Mouse (Mus musculus) stomach, postnatal 0 days (tissue): ENCODE measurements at regions not wholly inside any gene's neighbourhood (a gene's known extent, or its start where the extent isn't known, plus 50 kb on each side); places are given as distances from the start of the nearest gene placed in this dataset.
A peak's percentile ranks its signal among the peaks of the same experiment; 100 is the strongest.

Source experiments
- ATAC-seq: fragments of 200-750 bp; cut with Nextera tagmentation; 2 replicates; pipeline ENCODE4 v1.8.0; 2017; ENCODE audit not compliant: low FRiP score, low TSS enrichment
- DNase-seq: peaks from one replicate; pipeline ENCODE4 v3.0.0-alpha.2; 2016; ENCODE audit warnings: low spot score
- H3K27ac ChIP-seq: fragments of 300-500 bp; sonication (generic); replicated peaks from 2 replicates; pipeline ENCODE4 v1.5.1; 2014; ENCODE audit warnings: mild to moderate bottlenecking, control low read depth
- H3K27me3 ChIP-seq: fragments of 300-500 bp; sonication (generic); 2 replicates; pipeline ENCODE4 v1.6.1; 2014; ENCODE audit warnings: low read length; ENCODE audit not compliant: control insufficient read depth, insufficient read depth
- H3K36me3 ChIP-seq: fragments of 300-500 bp; sonication (generic); 2 replicates; pipeline ENCODE4 v1.6.1; 2014; ENCODE audit warnings: low read length, mixed read lengths; ENCODE audit not compliant: control insufficient read depth, insufficient read depth
- H3K4me1 ChIP-seq: fragments of 300-500 bp; sonication (generic); replicated peaks from 2 replicates; pipeline ENCODE4 v1.6.1; 2014; ENCODE audit warnings: antibody characterized with exemption; ENCODE audit not compliant: control insufficient read depth, insufficient read depth
- H3K4me2 ChIP-seq: fragments of 300-500 bp; sonication (generic); replicated peaks from 2 replicates; pipeline ENCODE4 v1.6.1; 2014; ENCODE audit warnings: low read depth, mild to moderate bottlenecking, control low read depth, moderate library complexity
- H3K4me3 ChIP-seq: fragments of 300-500 bp; sonication (generic); 2 replicates; pipeline ENCODE4 v1.5.1; 2014; ENCODE audit warnings: low read depth, low read length, control low read depth
- H3K9ac ChIP-seq: fragments of 300-500 bp; sonication (generic); 2 replicates; pipeline ENCODE4 v1.6.1; 2014; ENCODE audit warnings: mild to moderate bottlenecking, low read length, control low read depth, mixed read lengths
- H3K9me3 ChIP-seq: fragments of 300-500 bp; sonication (generic); 2 replicates; pipeline ENCODE4 v1.6.1; 2016; ENCODE audit warnings: low read length; ENCODE audit not compliant: control insufficient read depth
- CTCF ChIP-seq: IDR thresholded peaks from 2 replicates; pipeline ENCODE4 v1.5.1; 2016; ENCODE audit warnings: antibody characterized with exemption, low read depth, mild to moderate bottlenecking, moderate library complexity
- EP300 ChIP-seq: optimal IDR thresholded peaks from 2 replicates; pipeline ENCODE3; 2016; ENCODE audit warnings: antibody characterized with exemption
- WGBS: fragments of 180-500 bp; shearing (Covaris S2); extraction: QIAGEN DNeasy Blood & Tissue Kit; methylation state at CpG from one replicate; pipeline ENCODE4 v1.1.7; 2014; 5-methylcytosine and 5-hydroxymethylcytosine counted together

DNA sequence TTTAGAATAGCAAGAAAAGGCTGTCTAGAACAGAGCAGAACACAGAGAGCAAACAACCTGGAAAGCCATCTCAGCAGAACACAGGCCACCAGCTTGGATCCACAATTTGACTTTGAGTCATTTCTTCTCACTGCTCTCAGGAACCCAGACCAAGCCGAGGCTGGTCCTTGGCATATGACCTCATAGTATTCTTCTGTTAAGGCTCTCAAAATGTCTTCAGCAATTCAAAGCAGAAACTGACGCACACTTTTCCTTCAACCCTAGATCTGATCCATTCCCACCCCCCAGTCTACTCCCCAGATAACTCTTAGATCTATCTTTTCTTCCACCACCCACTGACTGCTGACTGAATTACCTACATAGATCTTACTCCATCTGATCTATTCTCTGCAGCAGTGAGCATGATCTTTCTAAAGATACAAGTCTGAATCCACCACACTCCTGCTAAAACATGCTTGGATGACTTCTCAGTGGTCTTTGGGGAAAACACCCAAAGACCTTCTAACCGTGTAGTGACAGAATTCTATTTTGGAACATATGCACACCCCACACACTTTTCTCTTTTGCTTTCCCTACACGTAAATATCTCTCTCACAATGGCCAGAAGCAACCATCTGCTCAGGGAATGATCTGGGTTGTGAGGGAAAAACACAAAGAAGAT is 88.6 kb downstream of the Tbx19 start:
- WGBS = 83% methylated on average over 4 of the region's 4 CpGs
- Histone ChIP-seq H3K4me2 (no peak overlapping the region), H3K9me3 (no peaks in the 10 kb centered on the region), H3K4me1 (no peaks in the 10 kb centered on the region), H3K27me3 (no peaks in the 10 kb centered on the region), H3K27ac (no peak overlapping the region), H3K36me3 (no peaks in the 10 kb centered on the region), H3K4me3 (no peak overlapping the region), H3K9ac (no peak overlapping the region)
- DNase-seq = no peak
- TF ChIP-seq EP300 (no peak), CTCF (no peak)
- ATAC-seq = no peak

DNA sequence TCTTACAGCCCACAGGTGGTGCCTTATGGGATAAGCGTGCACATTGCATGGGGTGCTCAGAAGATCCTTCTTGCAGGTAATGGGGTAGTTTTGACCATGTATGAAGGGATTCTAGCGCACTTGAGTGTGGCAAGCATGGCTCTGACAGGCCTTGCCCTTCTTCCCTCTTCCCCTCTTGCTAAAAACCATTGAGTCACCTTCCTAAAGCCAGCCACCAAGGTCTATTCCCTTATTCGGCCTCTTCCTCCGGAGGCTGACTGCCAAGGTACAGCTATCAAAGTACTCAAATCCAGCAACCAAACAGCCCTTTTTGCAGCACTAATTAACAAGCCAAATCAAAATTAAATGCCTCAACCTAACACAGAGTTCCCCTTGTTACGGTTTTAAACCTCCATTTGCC is 95.6 kb downstream of the Tbx19 start:
- Histone ChIP-seq H3K36me3 (no peaks in the 10 kb centered on the region), H3K9ac (no peak overlapping the region), H3K4me2 (no peak overlapping the region), H3K9me3 (no peaks in the 10 kb centered on the region), H3K4me3 (no peak overlapping the region), H3K4me1 (no peaks in the 10 kb centered on the region), H3K27ac (no peak overlapping the region), H3K27me3 (no peaks in the 10 kb centered on the region)
- DNase-seq (no peak), ATAC-seq (no peak)
- TF ChIP-seq CTCF (no peak), EP300 (no peak)
- 85% methylated on average over 5 of the region's 5 CpGs for WGBS

DNA sequence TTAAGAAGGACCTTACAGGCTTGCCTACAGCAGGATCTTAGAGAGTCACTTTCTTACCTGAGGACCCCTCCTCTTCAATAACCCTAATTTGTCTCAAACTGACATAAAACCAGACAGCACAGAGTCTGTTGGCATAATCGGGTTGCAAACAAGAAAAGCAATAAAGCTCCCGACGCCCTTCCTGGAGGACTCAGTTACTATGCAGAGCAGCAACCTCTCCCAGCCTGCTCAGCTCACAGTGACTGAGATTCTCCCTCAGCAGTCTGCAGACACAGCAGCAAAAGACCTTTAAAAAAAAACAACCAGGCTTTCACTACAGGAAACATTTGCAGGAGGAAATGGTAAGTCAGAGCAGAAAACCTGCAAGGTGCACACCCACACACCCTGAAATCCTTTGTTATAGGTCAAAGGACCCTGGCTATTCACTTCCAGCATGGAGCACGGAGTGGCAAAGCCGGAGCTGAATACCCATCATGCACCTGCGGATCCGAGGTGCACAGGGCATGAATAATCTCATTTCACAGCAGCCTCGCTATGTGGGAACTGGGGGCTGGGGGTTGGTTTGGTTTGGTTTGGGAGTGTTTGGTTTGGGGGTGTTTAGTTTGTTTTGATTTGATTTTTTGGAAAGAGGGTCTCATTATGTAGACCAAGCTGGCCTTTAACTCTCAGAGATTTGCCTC is 97.6 kb downstream of the Tbx19 start:
- Histone ChIP-seq H3K36me3 (no peaks in the 10 kb centered on the region), H3K4me3 (no peak overlapping the region), H3K4me1 (no peaks in the 10 kb centered on the region), H3K27me3 (no peaks in the 10 kb centered on the region), H3K9ac (no peak overlapping the region), H3K27ac (no peak overlapping the region), H3K9me3 (no peaks in the 10 kb centered on the region), H3K4me2 (no peak overlapping the region)
- ATAC-seq = no peak
- TF ChIP-seq CTCF (no peak), EP300 (no peak)
- no peak for DNase-seq
- 56% methylated on average over 8 of the region's 8 CpGs for WGBS

DNA sequence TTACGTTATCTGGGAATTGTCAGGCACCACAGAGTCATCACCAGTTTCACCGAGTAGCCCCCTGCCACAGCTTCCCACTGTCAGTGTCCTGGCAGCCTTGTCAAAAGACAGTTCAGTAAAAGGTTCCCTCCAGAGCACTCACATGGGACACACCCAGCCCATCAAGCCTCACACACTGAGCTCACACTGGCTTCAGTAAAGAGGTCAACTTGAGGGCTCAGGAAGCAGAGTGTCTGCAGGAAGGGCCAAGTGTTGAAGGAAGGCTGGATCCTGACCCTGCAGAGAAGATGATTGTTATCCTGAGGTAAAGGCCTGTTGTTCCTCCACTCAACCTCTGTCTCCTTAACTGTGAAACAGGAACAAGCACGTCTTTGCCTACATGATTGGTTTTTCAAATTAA is 99.2 kb downstream of the Tbx19 start:
- no peak overlapping the region for H3K9ac ChIP-seq
- 66% methylated on average over 3 of the region's 3 CpGs for WGBS
- no peaks in the 10 kb centered on the region for H3K36me3 ChIP-seq
- no peak overlapping the region for H3K4me3 ChIP-seq
- H3K9me3 ChIP-seq = no peaks in the 10 kb centered on the region
- no peak for ATAC-seq
- no peak overlapping the region for H3K4me2 ChIP-seq
- no peaks in the 10 kb centered on the region for H3K4me1 ChIP-seq
- DNase-seq = no peak
- no peaks in the 10 kb centered on the region for H3K27me3 ChIP-seq
- no peak overlapping the region for H3K27ac ChIP-seq
- TF ChIP-seq EP300 = no peak
- no peak for TF ChIP-seq CTCF

DNA sequence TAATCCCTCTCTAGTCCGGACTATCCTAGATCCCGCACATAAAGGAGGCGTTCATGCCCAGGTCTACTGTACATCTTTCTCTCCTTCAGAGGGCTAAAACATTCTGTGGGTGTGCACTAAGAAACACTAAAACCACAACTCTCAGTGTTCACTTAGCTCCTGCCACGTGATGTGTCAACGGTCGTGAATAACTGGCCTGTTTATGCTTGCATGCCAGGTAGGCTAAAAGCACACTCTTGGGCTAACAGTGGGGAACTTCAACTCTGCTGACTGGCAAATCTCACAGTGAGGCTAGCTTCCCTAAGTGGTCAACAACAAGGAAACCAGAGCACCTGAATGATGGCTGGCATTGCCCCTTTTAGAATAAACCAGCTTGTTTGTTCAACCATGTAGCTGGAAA is 106.3 kb downstream of the Tbx19 start:
- ATAC-seq = peak; percentile 45; the same call in 1 of the 2 replicates
- Histone ChIP-seq H3K9me3 (no peaks in the 10 kb centered on the region), H3K27me3 (no peaks in the 10 kb centered on the region), H3K4me2 (no peak overlapping the region), H3K4me3 (no peak overlapping the region), H3K9ac (no peak overlapping the region), H3K27ac (no peak overlapping the region), H3K4me1 (no peaks in the 10 kb centered on the region), H3K36me3 (no peaks in the 10 kb centered on the region)
- DNase-seq = no peak
- TF ChIP-seq CTCF (no peak), EP300 (no peak)
- WGBS = 51% methylated on average over 6 of the region's 6 CpGs

DNA sequence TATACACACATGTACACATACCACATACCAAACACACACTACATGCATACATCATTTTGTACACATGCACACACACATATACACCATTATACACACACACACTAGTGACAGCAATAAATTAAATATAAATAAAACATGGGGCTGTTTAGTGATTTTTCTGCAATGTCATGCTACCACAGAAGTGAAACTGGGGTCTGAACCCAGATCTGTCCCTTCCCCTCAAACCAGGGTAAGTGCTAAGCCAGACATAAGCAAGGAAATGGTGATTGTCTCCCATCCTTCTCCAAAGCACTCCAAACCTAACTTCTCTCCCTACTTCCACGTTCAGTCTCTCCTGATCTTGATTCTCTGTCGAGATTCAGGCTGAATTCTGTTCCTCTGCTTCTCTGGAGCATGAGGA is 109.3 kb downstream of the Tbx19 start:
- DNase-seq = no peak
- Histone ChIP-seq H3K4me2 (no peak overlapping the region), H3K9me3 (no peaks in the 10 kb centered on the region), H3K4me1 (peaks cover 2% of the 10 kb centered on the region; the same call in 1 of the 2 replicates), H3K4me3 (no peak overlapping the region), H3K27ac (no peak overlapping the region), H3K9ac (no peak overlapping the region), H3K27me3 (no peaks in the 10 kb centered on the region), H3K36me3 (no peaks in the 10 kb centered on the region)
- no peak for TF ChIP-seq EP300
- TF ChIP-seq CTCF = no peak
- WGBS = 62% methylated on average over 2 of the region's 2 CpGs
- no peak for ATAC-seq
